Mouse (Mus musculus): ENCODE measurements around the gene Gpr18. TPM values are rescaled to one million over a fixed set of nuclear protein-coding genes. Genes with fewer than 3 reads are reported as not detected.

Gpr18 gene
- polyA plus RNA-seq, 1 experiment from 2014 or later: 0.06 TPM

- DNase-seq (ENCODE audit: low read depth, low spot score) (no peak), ATAC-seq (no peak)
- in situ Hi-C loops (cut with MboI; ENCODE audit: low pct_unique_long_range_greater_than_20kb): no loop called here
- POLR2A ChIA-PET: interaction anchor here (1.4 kb wide), 1 partner anchor 8 kb away, joined by 5 read pairs; no protein-coding TSS in a partner anchor
- CTCF ChIA-PET: no interaction called here
- no peaks in the 10 kb centered on the region for H3K27me3 ChIP-seq
- no peak for TF ChIP-seq CTCF (IDR thresholded peaks at IDR 0.05)
Observed at GRCm38 (mm10) chr14:121958751-121959537, 43.4 kb upstream of the Gpr18 start.

DNA sequence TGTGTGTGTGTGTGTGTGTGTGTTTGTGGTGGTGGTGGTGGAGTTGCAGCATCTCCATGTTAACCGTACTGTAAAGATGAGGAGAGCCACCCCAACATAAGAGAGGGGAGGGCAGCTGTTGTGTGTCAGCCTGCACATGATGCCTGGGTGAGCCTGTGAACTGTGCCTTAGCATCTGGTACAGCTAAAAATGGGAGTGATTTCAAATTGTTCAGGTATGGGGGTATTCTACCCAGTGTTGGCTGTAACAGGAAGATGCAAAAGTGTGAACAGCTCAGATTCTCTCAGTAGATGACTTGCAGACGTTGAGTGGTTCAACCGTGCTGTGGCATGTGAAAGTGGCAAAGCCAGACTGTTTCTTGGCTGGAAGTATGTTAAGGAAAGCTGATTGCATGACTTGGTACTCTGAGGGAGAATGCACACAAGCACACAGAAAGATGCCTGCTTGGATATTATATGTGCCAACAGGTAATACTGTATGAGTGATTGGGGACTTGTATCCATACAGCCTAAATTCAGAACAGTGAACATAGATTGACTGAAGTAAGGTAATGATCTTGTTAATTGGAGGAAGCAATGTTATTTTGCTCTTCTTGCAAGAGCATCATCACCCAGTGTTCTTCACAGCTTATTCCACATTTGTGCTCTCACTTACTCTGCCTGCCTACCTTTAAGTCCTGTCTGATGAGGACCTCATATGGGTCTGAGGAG lies 42.6 kb upstream of the Gpr18 start:
- ChIA-PET POLR2A (interaction anchor here (1.4 kb wide), 1 partner anchor 9 kb away, joined by 5 read pairs; no protein-coding TSS in a partner anchor), CTCF (no interaction called here)
- in situ Hi-C loops (cut with MboI; ENCODE audit: low pct_unique_long_range_greater_than_20kb): no loop called here
- DNase-seq (ENCODE audit: low read depth, low spot score) (no peak), ATAC-seq (no peak)
- no peak for TF ChIP-seq CTCF (IDR thresholded peaks at IDR 0.05)
- no peaks in the 10 kb centered on the region for H3K27me3 ChIP-seq

DNA sequence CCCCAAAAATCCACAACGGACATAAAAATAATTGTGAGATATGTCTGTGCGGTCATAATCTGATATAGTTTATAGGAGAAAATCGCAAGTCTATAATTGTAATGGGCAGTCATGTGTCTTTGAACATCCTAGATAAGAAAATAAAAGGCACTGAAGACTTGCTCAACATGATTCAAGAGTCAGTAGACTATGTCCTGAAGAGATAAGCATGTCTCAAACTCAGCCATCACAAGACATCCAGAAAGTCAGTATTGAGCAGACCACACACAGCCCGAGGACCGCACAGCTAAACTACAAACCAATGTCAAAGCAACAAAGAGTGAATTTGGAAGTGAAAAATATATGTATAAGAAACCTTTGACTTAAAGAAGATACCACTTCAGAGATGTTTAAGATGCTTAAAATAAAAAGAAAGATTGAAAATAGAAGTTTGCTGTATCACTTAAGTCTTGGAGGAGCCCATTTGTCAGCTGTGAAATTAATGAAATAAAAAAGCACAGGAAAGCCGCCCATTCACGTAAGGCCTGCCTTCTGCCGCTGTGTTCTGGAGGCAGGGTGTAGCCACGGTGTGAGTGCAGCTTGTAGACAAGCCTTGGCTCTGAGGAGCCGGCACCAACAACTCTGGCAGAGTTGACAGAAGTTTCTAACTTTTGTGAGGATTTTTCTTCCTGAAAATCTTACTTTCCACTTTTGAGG lies 41.7 kb upstream of the Gpr18 start:
- no peaks in the 10 kb centered on the region for H3K27me3 ChIP-seq
- POLR2A ChIA-PET: interaction anchor here (1.4 kb wide), 1 partner anchor 10 kb away, joined by 5 read pairs; no protein-coding TSS in a partner anchor
- CTCF ChIA-PET: no interaction called here
- no peak for TF ChIP-seq CTCF (IDR thresholded peaks at IDR 0.05)
- DNase-seq (ENCODE audit: low read depth, low spot score) (no peak), ATAC-seq (no peak)
- in situ Hi-C loops (cut with MboI; ENCODE audit: low pct_unique_long_range_greater_than_20kb): no loop called here

- POLR2A ChIA-PET: no interaction called here
- CTCF ChIA-PET: no interaction called here
- TF ChIP-seq CTCF (IDR thresholded peaks at IDR 0.05): no peak
- in situ Hi-C loops (cut with MboI; ENCODE audit: low pct_unique_long_range_greater_than_20kb): no loop called here
- no peak for DNase-seq (ENCODE audit: low read depth, low spot score)
- H3K27me3 ChIP-seq: no peaks in the 10 kb centered on the region
- ATAC-seq: no peak
Observed at GRCm38 (mm10) chr14:121956291-121956690, 40.7 kb upstream of the Gpr18 start.

- ATAC-seq: no peak
- CTCF ChIA-PET: interaction anchor here (1.0 kb wide), 1 partner anchor 106 kb away, joined by 3 read pairs; no protein-coding TSS in a partner anchor
- in situ Hi-C loops (cut with MboI; ENCODE audit: low pct_unique_long_range_greater_than_20kb): no loop called here
Observed at GRCm38 (mm10) chr14:121955176-121955795, 39.7 kb upstream of the Gpr18 start.

GRCm38 (mm10) chr14:121954608-121955007 lies 39.0 kb upstream of the Gpr18 start:
- TF ChIP-seq CTCF (IDR thresholded peaks at IDR 0.05): no peak
- POLR2A ChIA-PET: no interaction called here
- H3K27me3 ChIP-seq: no peaks in the 10 kb centered on the region
- DNase-seq (ENCODE audit: low read depth, low spot score) (no peak), ATAC-seq (no peak)
- CTCF ChIA-PET: no interaction called here
- in situ Hi-C loops (cut with MboI; ENCODE audit: low pct_unique_long_range_greater_than_20kb): no loop called here

More at GRCm38 (mm10) chr14:121955176-121955795, 39.7 kb upstream of the Gpr18 start:
- DNase-seq (ENCODE audit: low read depth, low spot score): peak; percentile 10
- TF ChIP-seq CTCF (IDR thresholded peaks at IDR 0.05): no peak
- H3K27me3 ChIP-seq: no peaks in the 10 kb centered on the region
- POLR2A ChIA-PET: no interaction called here

DNA sequence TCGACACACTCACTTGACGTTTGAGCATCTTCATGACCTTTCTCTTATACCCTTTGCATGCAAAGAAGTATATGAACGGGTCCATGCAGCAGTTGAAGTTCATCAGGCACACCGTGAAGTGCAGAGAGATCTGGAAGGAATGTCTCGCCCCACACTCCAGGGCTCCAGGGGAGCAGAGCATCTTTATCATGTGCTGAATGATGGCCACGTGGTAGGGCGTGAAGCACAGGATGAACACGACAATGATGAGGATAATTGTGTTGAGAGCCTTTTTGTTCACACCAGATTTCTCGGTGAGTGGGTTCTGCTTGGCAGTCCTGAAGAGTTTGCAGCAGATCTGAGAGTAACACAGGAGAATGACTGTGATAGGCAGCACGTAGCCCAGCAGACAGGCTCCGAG lies 38.5 kb upstream of the Gpr18 start:
- no peak for DNase-seq (ENCODE audit: low read depth, low spot score)
- CTCF ChIA-PET: no interaction called here
- POLR2A ChIA-PET: no interaction called here
- in situ Hi-C loops (cut with MboI; ENCODE audit: low pct_unique_long_range_greater_than_20kb): no loop called here
- no peak for ATAC-seq
- TF ChIP-seq CTCF (IDR thresholded peaks at IDR 0.05): no peak
- H3K27me3 ChIP-seq: no peaks in the 10 kb centered on the region

GRCm38 (mm10) chr14:121952046-121952400 lies 36.4 kb upstream of the Gpr18 start:
- no peak for TF ChIP-seq CTCF (IDR thresholded peaks at IDR 0.05)
- ChIA-PET POLR2A (interaction anchor here (0.5 kb wide), 1 partner anchor 546 kb away, joined by 5 read pairs; no protein-coding TSS in a partner anchor), CTCF (interaction anchor here (1.0 to 2.1 kb wide), 6 partner anchors 9 to 109 kb away, joined by 3 to 9 read pairs (median 4); no protein-coding TSS in a partner anchor)

GRCm38 (mm10) chr14:121951399-121952045 lies 35.9 kb upstream of the Gpr18 start:
- H3K27me3 ChIP-seq: no peaks in the 10 kb centered on the region
- no peak for TF ChIP-seq CTCF (IDR thresholded peaks at IDR 0.05)
- in situ Hi-C loops (cut with MboI; ENCODE audit: low pct_unique_long_range_greater_than_20kb): no loop called here
- no peak for DNase-seq (ENCODE audit: low read depth, low spot score)
- CTCF ChIA-PET: interaction anchor here (1.0 to 2.1 kb wide), 5 partner anchors 9 to 109 kb away, joined by 3 to 9 read pairs (median 4); no protein-coding TSS in a partner anchor
- ATAC-seq: no peak
- POLR2A ChIA-PET: interaction anchor here (0.5 to 0.6 kb wide), 2 partner anchors 151 to 547 kb away, joined by 3 to 5 read pairs; no protein-coding TSS in a partner anchor

More at GRCm38 (mm10) chr14:121952046-121952400, 36.4 kb upstream of the Gpr18 start:
- DNase-seq (ENCODE audit: low read depth, low spot score): no peak
- H3K27me3 ChIP-seq: no peaks in the 10 kb centered on the region
- no peak for ATAC-seq
- in situ Hi-C loops (cut with MboI; ENCODE audit: low pct_unique_long_range_greater_than_20kb): no loop called here

GRCm38 (mm10) chr14:121949897-121950296 lies 34.3 kb upstream of the Gpr18 start:
- ATAC-seq: no peak
- H3K27me3 ChIP-seq: no peaks in the 10 kb centered on the region
- in situ Hi-C loops (cut with MboI; ENCODE audit: low pct_unique_long_range_greater_than_20kb): no loop called here
- POLR2A ChIA-PET: no interaction called here
- no peak for DNase-seq (ENCODE audit: low read depth, low spot score)
- no peak for TF ChIP-seq CTCF (IDR thresholded peaks at IDR 0.05)
- CTCF ChIA-PET: interaction anchor here (1.1 kb wide), 1 partner anchor 33 kb away, joined by 3 read pairs; no protein-coding TSS in a partner anchor
